Mouse (Mus musculus): ENCODE results near the gene Crcp.

Crcp gene

DNA sequence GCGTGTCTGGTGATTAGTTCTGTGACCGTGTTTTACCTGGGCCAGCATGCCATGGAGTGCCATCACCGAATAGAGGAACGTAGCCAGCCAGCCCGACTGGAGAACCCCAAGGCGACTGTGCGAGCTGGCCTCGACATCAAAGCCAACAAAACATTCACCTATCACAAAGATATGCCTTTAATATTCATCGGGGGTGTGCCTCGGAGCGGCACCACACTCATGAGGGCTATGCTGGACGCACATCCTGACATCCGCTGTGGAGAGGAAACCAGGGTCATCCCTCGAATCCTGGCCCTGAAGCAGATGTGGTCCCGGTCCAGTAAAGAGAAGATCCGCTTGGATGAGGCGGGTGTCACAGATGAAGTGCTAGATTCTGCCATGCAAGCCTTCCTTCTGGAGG is 72.6 kb downstream of the Crcp start:
- DNase-seq = no peak

DNA sequence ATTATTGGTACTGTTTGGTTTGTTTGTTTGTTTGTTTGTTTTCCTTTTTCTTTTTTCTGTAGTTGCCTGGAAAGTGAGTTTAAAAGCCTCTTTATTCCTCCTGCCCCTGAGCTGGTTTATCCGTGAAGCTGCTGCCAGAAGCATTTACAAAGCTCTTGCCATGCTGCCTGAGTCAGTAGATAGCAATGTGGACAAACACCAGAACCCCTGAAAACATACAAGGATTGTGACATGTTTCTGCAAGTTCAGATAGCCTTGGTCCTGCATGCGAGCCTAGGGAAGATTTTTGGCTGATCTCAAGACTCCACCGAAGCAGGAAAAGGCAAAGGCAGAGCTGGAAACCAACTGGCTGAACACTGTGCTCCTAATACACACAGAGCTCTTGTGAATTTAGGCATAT is 80.3 kb downstream of the Crcp start:
- no peak for DNase-seq
